Mouse (Mus musculus): ENCODE results near the gene Esam. TPM values are rescaled to one million over a fixed set of nuclear protein-coding genes. Genes with fewer than 3 reads are reported as not detected.

The Esam gene
- polyA plus RNA-seq, 1 experiment from 2014 or later: 45.4 TPM

DNA sequence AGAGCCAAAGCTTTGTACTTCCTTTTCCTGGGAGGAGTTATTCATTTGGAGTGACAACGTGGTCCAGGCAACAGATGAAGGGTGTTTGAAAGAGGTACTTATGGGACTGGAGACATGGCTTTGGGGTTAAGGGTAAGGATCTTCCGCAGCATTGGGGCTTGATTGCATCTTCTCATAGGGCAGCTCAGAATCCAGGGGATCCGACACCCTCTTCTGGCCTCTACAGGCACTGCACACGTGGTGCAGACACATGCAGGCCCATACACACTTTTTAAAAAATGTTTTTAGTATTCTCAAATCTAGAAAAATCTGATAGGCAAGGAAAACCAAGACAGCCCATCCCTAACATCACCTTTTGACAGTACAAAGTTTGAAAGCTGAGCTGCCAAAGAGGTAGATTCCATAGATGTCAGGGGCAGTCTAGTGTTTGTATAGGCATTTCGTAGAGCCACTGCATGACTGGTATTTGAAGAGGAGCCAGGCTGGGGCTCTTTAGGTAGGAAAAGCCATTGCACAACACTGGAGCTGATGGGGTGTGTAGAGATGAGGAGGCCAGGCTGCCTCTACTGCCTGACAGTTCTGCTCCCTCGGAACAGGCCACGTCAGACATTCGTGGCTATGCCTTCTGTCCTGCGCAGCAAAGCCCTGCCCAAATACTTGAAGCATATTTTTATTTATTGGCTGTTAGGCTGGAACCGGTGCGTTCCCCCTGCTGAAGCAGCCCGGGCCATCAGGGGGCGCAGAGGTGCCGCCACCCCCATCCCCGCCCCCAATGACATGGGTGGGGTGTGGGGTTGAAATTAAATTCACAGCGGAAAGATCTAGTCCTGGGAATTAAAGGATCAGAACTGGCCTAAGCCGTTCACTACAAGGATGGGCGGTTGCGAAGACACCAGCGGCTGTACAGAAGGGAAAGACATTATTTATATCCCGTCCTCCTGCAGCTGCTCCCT is 1.2 kb upstream of the Esam start:
- no peak for ATAC-seq (replicated peaks; ENCODE audit: insufficient number of reproducible peaks, low FRiP score, low TSS enrichment)
- 28% methylated on average over 21 of the region's 21 CpGs for WGBS (ENCODE audit: insufficient replicate concordance)
- peaks cover 17% of the 10 kb centered on the region for H3K4me1 ChIP-seq (ENCODE audit: control insufficient read depth, insufficient read depth, low read length)
- no peaks in the 10 kb centered on the region for H3K9me3 ChIP-seq (replicated peaks; ENCODE audit: control insufficient read depth, low read length)
- peak overlapping the region; percentile 76 for H3K4me2 ChIP-seq
- no peak overlapping the region for H3K27ac ChIP-seq (ENCODE audit: low read depth, low read length)
- peaks cover 4% of the 10 kb centered on the region; the same call in 1 of the 2 replicates for H3K36me3 ChIP-seq (ENCODE audit: control insufficient read depth, insufficient read depth, low read length)
- peaks cover 21% of the 10 kb centered on the region; the same call in 1 of the 2 replicates for H3K27me3 ChIP-seq (ENCODE audit: control insufficient read depth, insufficient read depth, low read length)
- peak overlapping the region; percentile 16; the same call in 1 of the 2 replicates for H3K9ac ChIP-seq (ENCODE audit: low read depth, low read length)
- peak overlapping the region; percentile 34 for H3K4me3 ChIP-seq (ENCODE audit: low read depth, low read length)

DNA sequence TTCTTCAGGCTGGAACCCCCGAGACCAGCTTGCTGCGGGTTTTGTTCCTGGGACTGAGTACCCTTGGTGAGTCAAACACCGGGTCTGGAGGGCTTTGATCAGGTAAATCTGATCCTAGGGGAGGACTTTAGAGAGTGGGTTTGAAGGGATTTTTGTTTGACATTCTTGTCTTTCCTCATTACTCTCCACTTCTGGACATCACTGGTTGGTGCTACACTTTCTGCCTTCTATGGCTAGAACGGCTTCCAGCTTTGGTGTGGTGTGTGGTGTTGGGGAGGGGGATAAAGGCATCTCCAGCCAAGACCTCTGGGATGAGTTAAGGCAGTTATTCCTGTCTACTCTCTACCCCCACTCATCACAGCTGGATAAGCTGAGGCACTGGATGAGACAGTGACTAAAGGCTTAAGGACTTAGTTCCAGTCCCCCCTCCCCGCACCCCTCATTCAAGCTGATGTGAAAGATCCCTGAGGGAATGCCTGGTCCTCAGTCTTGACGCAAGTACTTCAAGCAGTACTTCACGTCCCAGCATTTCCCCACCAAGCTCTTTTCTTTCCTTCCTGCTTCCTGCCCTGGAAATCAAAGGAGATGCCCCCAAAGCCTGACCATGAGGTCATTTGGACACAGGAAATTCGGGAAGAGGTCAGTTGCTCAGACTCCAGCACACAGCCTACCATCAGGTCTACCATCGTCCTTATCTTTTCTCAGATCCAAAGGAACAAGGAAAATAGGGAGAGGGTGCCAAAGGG is 520 bp downstream of the Esam start:
- Histone ChIP-seq H3K4me3 (ENCODE audit: low read depth, low read length) (peak overlapping the region; percentile 34), H3K36me3 (ENCODE audit: control insufficient read depth, insufficient read depth, low read length) (no peaks in the 10 kb centered on the region), H3K9ac (ENCODE audit: low read depth, low read length) (peak overlapping the region; percentile 40), H3K27me3 (ENCODE audit: control insufficient read depth, insufficient read depth, low read length) (peaks cover 21% of the 10 kb centered on the region; the same call in 1 of the 2 replicates), H3K27ac (ENCODE audit: low read depth, low read length) (peak overlapping the region; percentile 70), H3K9me3 (replicated peaks; ENCODE audit: control insufficient read depth, low read length) (no peaks in the 10 kb centered on the region), H3K4me1 (ENCODE audit: control insufficient read depth, insufficient read depth, low read length) (peaks cover 17% of the 10 kb centered on the region), H3K4me2 (peak overlapping the region; percentile 76)
- ATAC-seq (replicated peaks; ENCODE audit: insufficient number of reproducible peaks, low FRiP score, low TSS enrichment): no peak
- WGBS (ENCODE audit: insufficient replicate concordance): 25% methylated on average over 9 of the region's 9 CpGs

DNA sequence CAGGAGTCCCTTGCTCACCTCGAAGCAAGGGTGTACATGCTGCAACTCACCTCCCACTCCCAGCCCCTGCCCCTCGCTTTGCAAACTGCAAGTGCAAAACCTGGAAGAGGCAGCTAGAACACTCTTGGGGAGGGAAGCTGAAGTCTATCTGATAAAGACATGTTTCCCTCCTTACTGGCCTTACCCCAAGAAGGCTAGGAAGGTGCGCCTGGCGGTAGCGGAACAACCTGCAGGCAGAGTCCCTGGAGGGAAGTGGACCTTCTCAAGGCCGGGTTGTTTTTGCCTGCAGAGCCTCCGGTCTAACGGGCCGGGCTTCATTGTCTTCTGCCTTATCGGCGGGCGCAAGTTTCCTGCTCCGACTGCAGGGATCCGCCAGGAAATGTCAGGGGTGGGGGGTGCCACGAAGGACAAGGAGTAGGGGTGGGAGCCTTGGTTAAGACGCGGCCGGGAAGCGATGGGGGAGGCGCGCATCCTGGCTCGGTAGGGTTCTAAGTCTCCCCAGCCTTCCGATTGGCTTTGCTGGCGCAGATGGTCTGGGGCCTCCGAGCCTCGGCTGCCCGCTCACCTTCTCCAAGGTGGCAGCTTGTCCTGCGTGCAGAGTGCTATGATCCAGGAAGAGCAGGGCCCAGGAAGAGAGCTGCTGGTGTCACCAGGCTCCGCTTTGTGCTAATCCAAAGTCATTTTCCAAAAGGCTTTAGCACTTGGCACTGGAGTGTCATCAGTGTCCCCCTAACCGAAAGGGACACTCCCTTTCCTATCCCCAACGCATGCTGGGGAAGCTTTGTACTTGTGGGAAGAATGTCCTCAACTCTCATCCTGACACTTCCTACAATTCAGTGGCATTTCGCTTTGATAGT is 2.4 kb downstream of the Esam start:
- ATAC-seq (replicated peaks; ENCODE audit: insufficient number of reproducible peaks, low FRiP score, low TSS enrichment): peak; percentile 54
- Histone ChIP-seq H3K4me2 (peak overlapping the region; percentile 76), H3K9ac (ENCODE audit: low read depth, low read length) (peak overlapping the region; percentile 36), H3K9me3 (replicated peaks; ENCODE audit: control insufficient read depth, low read length) (no peaks in the 10 kb centered on the region), H3K4me3 (ENCODE audit: low read depth, low read length) (peak overlapping the region; percentile 34), H3K36me3 (ENCODE audit: control insufficient read depth, insufficient read depth, low read length) (no peaks in the 10 kb centered on the region), H3K27me3 (ENCODE audit: control insufficient read depth, insufficient read depth, low read length) (peaks cover 21% of the 10 kb centered on the region; the same call in 1 of the 2 replicates), H3K4me1 (ENCODE audit: control insufficient read depth, insufficient read depth, low read length) (peaks cover 14% of the 10 kb centered on the region), H3K27ac (ENCODE audit: low read depth, low read length) (peak overlapping the region; percentile 70)
- 1% methylated on average over 32 of the region's 32 CpGs for WGBS (ENCODE audit: insufficient replicate concordance)

DNA sequence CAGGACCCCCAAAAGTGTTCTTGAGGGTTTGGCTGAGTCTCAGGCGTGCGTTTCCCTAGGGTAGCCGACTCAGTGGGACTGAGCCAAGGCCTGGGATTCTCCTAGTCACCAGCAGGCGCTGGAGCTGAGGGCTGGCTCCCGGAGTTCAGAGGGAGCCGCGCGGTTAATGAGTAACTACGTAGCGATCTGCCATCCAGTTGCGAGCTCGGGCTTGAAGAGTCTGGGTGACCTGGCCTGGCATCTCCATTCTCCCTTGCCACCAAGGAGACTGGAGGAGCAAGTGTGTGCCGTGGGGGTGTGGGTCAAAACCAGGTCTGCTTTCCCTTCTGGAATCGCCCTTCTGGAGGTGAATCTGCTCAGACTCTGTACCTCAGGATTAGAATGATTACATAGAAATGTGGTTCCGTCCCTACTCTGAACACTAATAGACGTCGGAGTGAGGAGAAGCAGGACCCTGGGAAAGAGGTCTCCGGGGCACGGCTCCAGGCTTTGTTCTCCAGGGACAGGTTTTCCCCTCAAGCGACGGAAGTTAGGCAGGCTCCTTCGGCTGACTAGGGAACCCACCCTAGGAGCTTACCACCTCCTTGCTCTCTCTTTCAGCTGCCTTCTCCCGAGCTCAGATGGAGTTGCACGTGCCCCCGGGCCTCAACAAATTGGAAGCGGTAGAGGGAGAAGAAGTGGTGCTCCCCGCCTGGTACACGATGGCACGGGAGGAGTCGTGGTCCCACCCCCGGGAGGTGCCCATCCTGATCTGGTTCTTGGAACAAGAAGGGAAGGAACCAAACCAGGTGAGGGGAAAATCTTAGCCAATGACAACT is 3.2 kb downstream of the Esam start:
- Histone ChIP-seq H3K27ac (ENCODE audit: low read depth, low read length) (peak overlapping the region; percentile 70), H3K27me3 (ENCODE audit: control insufficient read depth, insufficient read depth, low read length) (peaks cover 21% of the 10 kb centered on the region; the same call in 1 of the 2 replicates), H3K4me2 (peak overlapping the region; percentile 76), H3K4me1 (ENCODE audit: control insufficient read depth, insufficient read depth, low read length) (peaks cover 14% of the 10 kb centered on the region), H3K9ac (ENCODE audit: low read depth, low read length) (peak overlapping the region; percentile 36), H3K9me3 (replicated peaks; ENCODE audit: control insufficient read depth, low read length) (no peaks in the 10 kb centered on the region), H3K4me3 (ENCODE audit: low read depth, low read length) (peak overlapping the region; percentile 34), H3K36me3 (ENCODE audit: control insufficient read depth, insufficient read depth, low read length) (no peaks in the 10 kb centered on the region)
- 2% methylated on average over 31 of the region's 31 CpGs for WGBS (ENCODE audit: insufficient replicate concordance)
- no peak; the same call in 1 of the 2 replicates for ATAC-seq (replicated peaks; ENCODE audit: insufficient number of reproducible peaks, low FRiP score, low TSS enrichment)

DNA sequence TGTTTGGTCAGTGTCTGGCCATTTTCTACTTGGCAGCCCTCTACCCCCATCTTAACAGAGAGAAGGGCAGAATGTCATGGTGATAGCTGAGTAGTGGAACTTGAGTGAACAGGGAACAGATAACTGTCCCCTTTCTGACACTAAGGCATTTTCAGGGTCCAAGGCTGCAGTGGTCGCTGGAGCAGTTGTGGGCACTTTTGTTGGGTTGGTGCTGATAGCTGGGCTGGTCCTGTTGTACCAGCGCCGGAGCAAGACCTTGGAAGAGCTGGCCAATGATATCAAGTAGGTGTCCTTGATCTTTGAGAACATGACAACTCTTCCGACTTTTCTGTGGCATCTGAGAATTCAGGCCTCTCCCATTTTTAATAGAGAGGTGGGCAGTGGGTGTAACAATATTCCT is 9.0 kb downstream of the Esam start:
- Histone ChIP-seq H3K36me3 (ENCODE audit: control insufficient read depth, insufficient read depth, low read length) (no peaks in the 10 kb centered on the region), H3K4me2 (no peak overlapping the region), H3K27ac (ENCODE audit: low read depth, low read length) (no peak overlapping the region; the same call in 1 of the 2 replicates), H3K9me3 (replicated peaks; ENCODE audit: control insufficient read depth, low read length) (no peaks in the 10 kb centered on the region), H3K4me3 (ENCODE audit: low read depth, low read length) (no peak overlapping the region), H3K27me3 (ENCODE audit: control insufficient read depth, insufficient read depth, low read length) (peaks cover 3% of the 10 kb centered on the region; the same call in 1 of the 2 replicates), H3K4me1 (ENCODE audit: control insufficient read depth, insufficient read depth, low read length) (peaks cover 9% of the 10 kb centered on the region), H3K9ac (ENCODE audit: low read depth, low read length) (no peak overlapping the region)
- no peak for ATAC-seq (replicated peaks; ENCODE audit: insufficient number of reproducible peaks, low FRiP score, low TSS enrichment)
- WGBS (ENCODE audit: insufficient replicate concordance): 65% methylated on average over 4 of the region's 4 CpGs

DNA sequence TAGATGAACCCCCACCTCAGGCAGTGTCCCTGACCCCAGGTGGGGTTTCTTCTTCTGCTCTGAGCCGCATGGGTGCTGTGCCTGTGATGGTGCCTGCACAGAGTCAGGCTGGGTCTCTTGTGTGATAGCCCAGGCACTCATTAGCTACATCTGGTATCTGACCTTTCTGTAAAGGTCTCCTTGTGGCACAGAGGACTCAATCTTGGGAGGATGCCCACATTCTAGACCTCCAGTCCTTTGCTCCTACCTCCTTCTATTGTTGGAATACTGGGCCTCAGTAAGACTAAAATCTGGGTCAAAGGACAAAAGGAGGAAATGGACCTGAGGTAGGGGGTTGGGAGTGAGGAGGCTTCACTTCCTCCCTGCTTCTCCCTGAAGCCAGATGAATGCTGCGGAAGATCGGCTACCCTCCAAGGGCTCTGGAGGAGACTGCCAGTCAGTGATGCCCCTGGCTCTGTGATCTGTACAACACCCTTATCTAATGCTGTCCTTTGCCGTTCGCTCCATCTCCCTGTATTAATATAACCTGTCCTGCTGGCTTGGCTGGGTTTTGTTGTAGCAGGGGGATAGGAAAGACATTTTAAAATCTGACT is 9.9 kb downstream of the Esam start:
- Histone ChIP-seq H3K36me3 (ENCODE audit: control insufficient read depth, insufficient read depth, low read length) (no peaks in the 10 kb centered on the region), H3K4me1 (ENCODE audit: control insufficient read depth, insufficient read depth, low read length) (peaks cover 9% of the 10 kb centered on the region), H3K4me2 (no peak overlapping the region), H3K9ac (ENCODE audit: low read depth, low read length) (no peak overlapping the region), H3K4me3 (ENCODE audit: low read depth, low read length) (no peak overlapping the region), H3K9me3 (replicated peaks; ENCODE audit: control insufficient read depth, low read length) (no peaks in the 10 kb centered on the region), H3K27me3 (ENCODE audit: control insufficient read depth, insufficient read depth, low read length) (peaks cover 3% of the 10 kb centered on the region; the same call in 1 of the 2 replicates), H3K27ac (ENCODE audit: low read depth, low read length) (no peak overlapping the region)
- no peak; the same call in 1 of the 2 replicates for ATAC-seq (replicated peaks; ENCODE audit: insufficient number of reproducible peaks, low FRiP score, low TSS enrichment)
- 51% methylated on average over 5 of the region's 5 CpGs for WGBS (ENCODE audit: insufficient replicate concordance)

Data from heart, embryonic 11.5 days (tissue).